Mouse (Mus musculus) heart, adult 2 months (tissue): ENCODE data around the gene Mfsd5.

Experiments
- CTCF ChIP-seq: fragments of 200-600 bp; IDR thresholded peaks from 2 replicates; pipeline ENCODE4 v1.8.1; 2022; ENCODE audit warnings: antibody characterized with exemption, mild to moderate bottlenecking, moderate library complexity
- EP300 ChIP-seq: fragments of 200-500 bp; IDR thresholded peaks from 2 replicates; pipeline ENCODE4 v1.6.1; 2011; ENCODE audit warnings: low read depth, low read length, control low read depth; ENCODE audit not compliant: insufficient read depth

- no peak for TF ChIP-seq CTCF
- no peak for TF ChIP-seq EP300
Observed at GRCm38 (mm10) chr15:102249251-102249691, 30.0 kb upstream of the Mfsd5 start.
